Mouse (Mus musculus): ENCODE measurements around the gene Gabbr2. TPM values are rescaled to one million over a fixed set of nuclear protein-coding genes. Genes with fewer than 3 reads are reported as not detected.

The Gabbr2 gene
- polyA plus RNA-seq, 1 experiment from 2014 or later = 0.04 TPM

- no peaks in the 10 kb centered on the region for H3K36me3 ChIP-seq
- no peaks in the 10 kb centered on the region for H3K9me3 ChIP-seq
- no peak overlapping the region for H3K27ac ChIP-seq
- no peak for ATAC-seq (ENCODE audit: borderline replicate concordance, extremely low read depth, low FRiP score, low TSS enrichment)
- no peak overlapping the region for H3K9ac ChIP-seq
- 80% methylated on average over 14 of the region's 14 CpGs for WGBS
- no peak overlapping the region for H3K4me3 ChIP-seq
- no peaks in the 10 kb centered on the region; the same call in 1 of the 2 replicates for H3K27me3 ChIP-seq
- no peaks in the 10 kb centered on the region for H3K4me1 ChIP-seq
- H3K4me2 ChIP-seq = no peak overlapping the region
Observed at GRCm38 (mm10) chr4:46835064-46835463, 156.6 kb downstream of the Gabbr2 start.

GRCm38 (mm10) chr4:46832834-46833544, 158.7 kb downstream of the Gabbr2 start:
- no peak overlapping the region for H3K27ac ChIP-seq
- no peak overlapping the region for H3K4me2 ChIP-seq
- no peak overlapping the region for H3K9ac ChIP-seq
- H3K27me3 ChIP-seq = no peaks in the 10 kb centered on the region; the same call in 1 of the 2 replicates
- H3K36me3 ChIP-seq = no peaks in the 10 kb centered on the region
- 46% methylated on average over 12 of the region's 12 CpGs for WGBS
- H3K4me1 ChIP-seq = no peaks in the 10 kb centered on the region
- no peaks in the 10 kb centered on the region for H3K9me3 ChIP-seq
- H3K4me3 ChIP-seq = no peak overlapping the region
- ATAC-seq (ENCODE audit: borderline replicate concordance, extremely low read depth, low FRiP score, low TSS enrichment) = no peak

DNA sequence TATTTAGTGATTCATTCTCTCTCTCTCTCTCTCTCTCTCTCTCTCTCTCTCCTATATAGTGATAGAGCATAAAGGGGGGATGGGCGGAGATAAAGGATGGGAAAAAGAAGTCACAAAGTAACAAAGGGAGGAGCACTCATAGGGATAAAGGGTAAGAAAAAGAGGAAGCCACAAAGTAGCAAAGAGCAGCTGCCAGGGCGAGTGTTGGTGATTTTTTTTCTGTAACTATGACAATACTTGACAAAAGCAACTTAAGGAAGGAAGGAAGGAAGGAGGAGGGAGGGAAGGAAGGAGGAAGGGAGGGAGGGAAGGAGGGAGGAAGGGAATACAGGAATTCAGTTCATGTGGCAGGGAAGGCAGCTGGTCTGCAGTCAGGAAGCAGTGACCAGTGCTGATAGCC, 162.0 kb downstream of the Gabbr2 start:
- no peak overlapping the region for H3K9ac ChIP-seq
- no peak for ATAC-seq (ENCODE audit: borderline replicate concordance, extremely low read depth, low FRiP score, low TSS enrichment)
- H3K4me1 ChIP-seq = no peaks in the 10 kb centered on the region
- no peak overlapping the region for H3K4me3 ChIP-seq
- H3K27ac ChIP-seq = no peak overlapping the region
- H3K27me3 ChIP-seq = no peaks in the 10 kb centered on the region
- H3K4me2 ChIP-seq = no peak overlapping the region
- H3K9me3 ChIP-seq = no peaks in the 10 kb centered on the region
- H3K36me3 ChIP-seq = no peaks in the 10 kb centered on the region
- WGBS = 51% methylated on average over 2 of the region's 2 CpGs

GRCm38 (mm10) chr4:46828141-46828571, 163.5 kb downstream of the Gabbr2 start:
- Histone ChIP-seq H3K27me3 (no peaks in the 10 kb centered on the region), H3K9ac (no peak overlapping the region), H3K9me3 (no peaks in the 10 kb centered on the region), H3K27ac (no peak overlapping the region), H3K36me3 (no peaks in the 10 kb centered on the region), H3K4me1 (no peaks in the 10 kb centered on the region), H3K4me2 (no peak overlapping the region), H3K4me3 (no peak overlapping the region)
- ATAC-seq (ENCODE audit: borderline replicate concordance, extremely low read depth, low FRiP score, low TSS enrichment) = no peak
- 74% methylated on average over 5 of the region's 5 CpGs for WGBS

DNA sequence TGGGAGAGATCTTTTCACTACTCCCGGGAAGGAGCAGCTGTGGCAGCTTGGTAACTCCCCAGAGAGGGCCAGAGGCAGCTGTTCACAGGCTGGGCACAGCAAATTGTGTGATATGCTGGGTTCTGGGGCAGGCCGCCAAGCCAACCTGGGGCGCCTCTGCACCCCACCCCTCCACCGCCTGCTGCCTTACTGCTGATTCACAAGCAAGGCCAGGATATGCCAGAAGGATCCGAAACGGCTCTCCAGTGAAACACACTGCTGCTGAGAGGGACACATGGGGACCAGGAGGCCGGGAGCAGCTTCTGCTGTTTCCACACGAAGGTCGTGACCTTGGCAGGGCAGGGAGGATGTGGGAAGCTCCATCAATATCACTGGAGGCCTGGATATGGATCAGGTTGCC, 164.2 kb downstream of the Gabbr2 start:
- H3K4me2 ChIP-seq = no peak overlapping the region
- no peaks in the 10 kb centered on the region for H3K9me3 ChIP-seq
- no peak for ATAC-seq (ENCODE audit: borderline replicate concordance, extremely low read depth, low FRiP score, low TSS enrichment)
- 47% methylated on average over 9 of the region's 9 CpGs for WGBS
- no peaks in the 10 kb centered on the region for H3K27me3 ChIP-seq
- H3K36me3 ChIP-seq = no peaks in the 10 kb centered on the region
- no peak overlapping the region for H3K27ac ChIP-seq
- H3K4me1 ChIP-seq = no peaks in the 10 kb centered on the region
- no peak overlapping the region for H3K4me3 ChIP-seq
- H3K9ac ChIP-seq = no peak overlapping the region

GRCm38 (mm10) chr4:46825846-46826529, 165.7 kb downstream of the Gabbr2 start:
- H3K27ac ChIP-seq = no peak overlapping the region
- ATAC-seq (ENCODE audit: borderline replicate concordance, extremely low read depth, low FRiP score, low TSS enrichment) = no peak

DNA sequence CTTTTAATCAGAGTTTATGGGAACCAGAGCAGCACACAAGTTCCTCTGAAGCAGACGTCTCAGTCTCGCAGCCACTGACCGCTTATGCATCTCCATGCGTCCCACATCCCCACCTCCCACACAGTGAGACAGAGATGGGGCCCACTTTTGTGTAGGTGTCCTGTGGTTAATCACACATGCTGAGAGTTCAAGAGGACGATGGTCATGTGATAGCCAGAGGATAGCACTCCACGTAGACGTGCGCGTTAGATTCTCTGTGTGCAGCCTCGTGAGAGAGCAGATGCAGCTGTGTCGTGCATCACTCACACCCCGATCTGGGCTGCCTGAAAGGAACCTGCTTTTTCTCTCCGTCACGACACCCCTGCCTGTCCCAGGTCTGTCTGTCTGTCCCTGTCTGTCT, 167.9 kb downstream of the Gabbr2 start:
- H3K36me3 ChIP-seq = no peaks in the 10 kb centered on the region
- no peaks in the 10 kb centered on the region for H3K27me3 ChIP-seq
- no peak overlapping the region for H3K4me2 ChIP-seq
- ATAC-seq (ENCODE audit: borderline replicate concordance, extremely low read depth, low FRiP score, low TSS enrichment) = no peak
- no peak overlapping the region for H3K9ac ChIP-seq
- WGBS = 57% methylated on average over 14 of the region's 14 CpGs
- H3K27ac ChIP-seq = no peak overlapping the region
- no peaks in the 10 kb centered on the region for H3K4me1 ChIP-seq
- no peak overlapping the region for H3K4me3 ChIP-seq
- H3K9me3 ChIP-seq = no peaks in the 10 kb centered on the region

More at GRCm38 (mm10) chr4:46825846-46826529, 165.7 kb downstream of the Gabbr2 start:
- H3K4me2 ChIP-seq = no peak overlapping the region
- H3K27me3 ChIP-seq = no peaks in the 10 kb centered on the region
- no peak overlapping the region for H3K9ac ChIP-seq
- H3K4me1 ChIP-seq = no peaks in the 10 kb centered on the region
- no peaks in the 10 kb centered on the region for H3K9me3 ChIP-seq
- no peak overlapping the region for H3K4me3 ChIP-seq
- no peaks in the 10 kb centered on the region for H3K36me3 ChIP-seq
- WGBS = 77% methylated on average over 10 of the region's 10 CpGs

- ATAC-seq (ENCODE audit: borderline replicate concordance, extremely low read depth, low FRiP score, low TSS enrichment) = no peak
- Histone ChIP-seq H3K27me3 (no peaks in the 10 kb centered on the region), H3K36me3 (no peaks in the 10 kb centered on the region), H3K4me3 (no peak overlapping the region), H3K4me1 (no peaks in the 10 kb centered on the region), H3K4me2 (no peak overlapping the region), H3K9ac (no peak overlapping the region), H3K27ac (no peak overlapping the region), H3K9me3 (no peaks in the 10 kb centered on the region)
- 84% methylated on average over 11 of the region's 11 CpGs for WGBS
Observed at GRCm38 (mm10) chr4:46821709-46822108, 170.0 kb downstream of the Gabbr2 start.

DNA sequence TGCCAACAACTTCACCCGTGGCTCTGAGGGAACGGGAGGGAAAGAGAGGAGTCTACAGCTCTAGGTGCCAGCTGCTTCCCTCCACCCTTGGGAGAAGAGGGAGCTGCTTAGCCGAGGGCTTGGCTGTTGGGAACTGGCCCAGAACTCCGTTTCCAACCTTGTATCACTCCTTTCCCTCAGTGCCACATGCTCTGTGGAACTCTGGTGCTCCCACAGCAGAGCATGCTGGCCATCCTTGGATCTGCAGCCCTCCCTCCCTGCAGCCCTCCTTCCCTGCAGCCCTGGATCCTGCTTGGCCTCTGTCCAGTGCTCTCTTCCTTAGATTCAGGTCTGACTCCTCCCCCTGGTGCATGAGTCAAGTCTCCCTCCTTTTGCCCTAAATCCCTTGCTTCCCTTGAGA, 176.7 kb downstream of the Gabbr2 start:
- H3K4me1 ChIP-seq = no peaks in the 10 kb centered on the region
- WGBS = 57% methylated on average over 4 of the region's 4 CpGs
- H3K9me3 ChIP-seq = no peaks in the 10 kb centered on the region
- no peak overlapping the region for H3K27ac ChIP-seq
- H3K36me3 ChIP-seq = no peaks in the 10 kb centered on the region
- H3K4me3 ChIP-seq = no peak overlapping the region
- no peak for ATAC-seq (ENCODE audit: borderline replicate concordance, extremely low read depth, low FRiP score, low TSS enrichment)
- no peak overlapping the region for H3K4me2 ChIP-seq
- H3K9ac ChIP-seq = no peak overlapping the region
- no peaks in the 10 kb centered on the region for H3K27me3 ChIP-seq

- no peaks in the 10 kb centered on the region for H3K27me3 ChIP-seq
- WGBS = 58% methylated on average over 10 of the region's 10 CpGs
- no peak overlapping the region for H3K4me3 ChIP-seq
- no peak overlapping the region for H3K4me2 ChIP-seq
- no peak overlapping the region for H3K27ac ChIP-seq
- no peaks in the 10 kb centered on the region for H3K9me3 ChIP-seq
- no peaks in the 10 kb centered on the region for H3K4me1 ChIP-seq
- no peak overlapping the region for H3K9ac ChIP-seq
- H3K36me3 ChIP-seq = no peaks in the 10 kb centered on the region
- ATAC-seq (ENCODE audit: borderline replicate concordance, extremely low read depth, low FRiP score, low TSS enrichment) = no peak
Observed at GRCm38 (mm10) chr4:46814236-46814635, 177.4 kb downstream of the Gabbr2 start.

- Histone ChIP-seq H3K27ac (no peak overlapping the region), H3K9me3 (no peaks in the 10 kb centered on the region), H3K4me2 (no peak overlapping the region), H3K4me1 (no peaks in the 10 kb centered on the region), H3K9ac (no peak overlapping the region), H3K36me3 (no peaks in the 10 kb centered on the region), H3K4me3 (no peak overlapping the region), H3K27me3 (no peaks in the 10 kb centered on the region)
- 68% methylated on average over 5 of the region's 5 CpGs for WGBS
- no peak for ATAC-seq (ENCODE audit: borderline replicate concordance, extremely low read depth, low FRiP score, low TSS enrichment)
Observed at GRCm38 (mm10) chr4:46811165-46811564, 180.5 kb downstream of the Gabbr2 start.

DNA sequence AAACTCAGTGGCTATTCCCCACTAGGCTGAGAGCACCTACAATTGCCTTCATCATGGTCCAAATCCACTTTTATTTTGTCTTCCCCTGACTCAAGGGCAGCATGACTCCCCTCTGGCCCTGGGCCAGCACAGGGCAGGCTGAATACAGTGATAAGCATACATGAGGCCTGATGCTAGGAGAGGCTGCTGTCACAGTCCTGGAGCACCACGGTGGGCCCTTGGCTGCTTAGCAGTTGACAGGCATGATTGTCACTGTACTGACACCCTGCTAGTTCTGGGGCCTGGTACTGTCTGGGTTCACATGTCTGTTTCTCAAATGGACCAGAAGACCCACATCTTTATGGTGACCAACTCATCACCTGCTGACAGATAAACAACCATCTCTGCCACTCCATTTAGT, 184.8 kb downstream of the Gabbr2 start:
- Histone ChIP-seq H3K4me2 (no peak overlapping the region), H3K27me3 (no peaks in the 10 kb centered on the region), H3K9me3 (no peaks in the 10 kb centered on the region), H3K27ac (no peak overlapping the region), H3K4me3 (no peak overlapping the region), H3K4me1 (no peaks in the 10 kb centered on the region), H3K9ac (no peak overlapping the region), H3K36me3 (no peaks in the 10 kb centered on the region)
- no peak for ATAC-seq (ENCODE audit: borderline replicate concordance, extremely low read depth, low FRiP score, low TSS enrichment)
- 38% methylated on average over 1 of the region's 1 CpGs for WGBS

Data from lung, embryonic 15.5 days (tissue).